Mouse (Mus musculus) heart, embryonic 16.5 days (tissue): ENCODE measurements around the gene Lsm7. TPM values are rescaled to one million over a fixed set of nuclear protein-coding genes. Genes with fewer than 3 reads are reported as not detected.

ENCODE experiments used
- ATAC-seq: fragments of 200-750 bp; cut with Nextera tagmentation; replicated peaks from 2 replicates; pipeline ENCODE4 v1.8.0; 2017; ENCODE audit warnings: moderate number of reproducible peaks; ENCODE audit not compliant: insufficient read depth, low FRiP score; ENCODE audit errors: extremely low read depth
- H3K27ac ChIP-seq: fragments of 300-500 bp; sonication (generic); 2 replicates; pipeline ENCODE4 v1.5.1; 2014; ENCODE audit warnings: mild to moderate bottlenecking, low read length, control low read depth, moderate library complexity
- H3K27me3 ChIP-seq: fragments of 300-500 bp; sonication (generic); 2 replicates; pipeline ENCODE4 v1.6.1; 2014; ENCODE audit warnings: low read length, mixed read lengths; ENCODE audit not compliant: control insufficient read depth, insufficient read depth
- H3K36me3 ChIP-seq: fragments of 300-500 bp; sonication (generic); 2 replicates; pipeline ENCODE4 v1.6.1; 2014; ENCODE audit not compliant: control insufficient read depth, insufficient read depth
- H3K4me1 ChIP-seq: fragments of 300-500 bp; sonication (generic); 2 replicates; pipeline ENCODE4 v1.6.1; 2014; ENCODE audit warnings: low read length, mixed read lengths; ENCODE audit not compliant: control insufficient read depth, insufficient read depth
- H3K4me2 ChIP-seq: fragments of 300-500 bp; sonication (generic); 2 replicates; pipeline ENCODE4 v1.6.1; 2014; ENCODE audit warnings: low read depth, mild to moderate bottlenecking, control low read depth, low read length
- H3K4me3 ChIP-seq: fragments of 300-500 bp; sonication (generic); 2 replicates; pipeline ENCODE4 v1.5.1; 2014; ENCODE audit warnings: mild to moderate bottlenecking, control low read depth, low read length
- H3K9ac ChIP-seq: fragments of 300-500 bp; sonication (generic); 2 replicates; pipeline ENCODE4 v1.6.1; 2014; ENCODE audit warnings: low read length, control low read depth
- H3K9me3 ChIP-seq: fragments of 300-500 bp; sonication (generic); replicated peaks from 2 replicates; pipeline ENCODE4 v1.6.1; 2016; ENCODE audit warnings: low read length; ENCODE audit not compliant: control insufficient read depth
- WGBS: fragments of 180-500 bp; shearing (Covaris S2); extraction: QIAGEN DNeasy Blood & Tissue Kit; methylation state at CpG from one replicate; pipeline ENCODE4 v1.1.7; 2014; 5-methylcytosine and 5-hydroxymethylcytosine counted together
- microRNA counts: library from miRNA; unstranded; fragments of <30 nt; microRNA quantifications from one replicate; lab custom pipeline; 2016
- microRNA-seq: library from miRNA; unstranded; fragments of <30 nt; microRNA quantifications from one replicate; pipeline ENCODE4, GENCODE M21; 2017
- polyA plus RNA-seq: library from polyadenylated mRNA; unstranded; fragments of >200 nt; fragmentation: Nextera tagmentation; extraction: Ambion mirVana; gene quantifications from 2 replicates; pipeline ENCODE4 v1.2.1, GENCODE M21; 2015

Lsm7 gene
- polyA plus RNA-seq, 1 experiment from 2014 or later = 148 TPM

GRCm38 (mm10) chr10:80806341-80807056 lies 48.5 kb downstream of the Lsm7 start:
- peak overlapping the region; percentile 84 for H3K27ac ChIP-seq
- no peaks in the 10 kb centered on the region for H3K9me3 ChIP-seq
- H3K9ac ChIP-seq = peak overlapping the region; percentile 73
- H3K4me3 ChIP-seq = peak overlapping the region; percentile 57
- H3K27me3 ChIP-seq = peaks cover 2% of the 10 kb centered on the region; the same call in 1 of the 2 replicates
- 50% methylated on average over 34 of the region's 34 CpGs for WGBS
- no peak for ATAC-seq
- peaks cover 30% of the 10 kb centered on the region for H3K36me3 ChIP-seq
- H3K4me2 ChIP-seq = peak overlapping the region; percentile 89
- H3K4me1 ChIP-seq = peaks cover 50% of the 10 kb centered on the region

DNA sequence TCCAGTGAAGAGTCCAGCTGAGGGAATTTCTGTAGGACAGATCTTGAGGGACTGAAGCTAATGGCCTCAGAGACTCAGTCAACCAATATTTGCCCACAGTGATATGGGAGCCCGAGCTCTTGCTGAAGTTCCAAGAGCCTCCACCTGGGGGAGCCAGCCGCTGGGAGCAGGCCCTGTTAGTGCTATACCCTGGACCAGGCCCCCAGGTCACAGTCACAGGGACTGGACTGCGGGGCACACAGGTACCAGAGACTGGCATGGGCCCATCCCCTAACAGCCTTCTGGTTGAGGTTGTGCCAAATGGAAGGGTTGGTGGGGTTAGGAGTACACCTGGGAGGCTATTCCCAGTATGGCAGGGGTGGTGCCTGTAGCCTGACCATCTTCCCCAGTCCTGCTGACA lies 49.1 kb downstream of the Lsm7 start:
- no peak overlapping the region for H3K4me3 ChIP-seq
- H3K4me2 ChIP-seq = no peak overlapping the region
- H3K27me3 ChIP-seq = peaks cover 2% of the 10 kb centered on the region; the same call in 1 of the 2 replicates
- peaks cover 50% of the 10 kb centered on the region for H3K4me1 ChIP-seq
- no peak overlapping the region for H3K27ac ChIP-seq
- peak; percentile 25; the same call in 1 of the 2 replicates for ATAC-seq
- peaks cover 34% of the 10 kb centered on the region for H3K36me3 ChIP-seq
- H3K9ac ChIP-seq = no peak overlapping the region
- 16% methylated on average over 3 of the region's 3 CpGs for WGBS
- no peaks in the 10 kb centered on the region for H3K9me3 ChIP-seq

GRCm38 (mm10) chr10:80805322-80805721 lies 49.7 kb downstream of the Lsm7 start:
- Histone ChIP-seq H3K4me3 (no peak overlapping the region), H3K27me3 (peaks cover 2% of the 10 kb centered on the region; the same call in 1 of the 2 replicates), H3K4me1 (peaks cover 48% of the 10 kb centered on the region), H3K27ac (no peak overlapping the region), H3K4me2 (no peak overlapping the region), H3K9me3 (no peaks in the 10 kb centered on the region), H3K9ac (peak overlapping the region; percentile 49; the same call in 1 of the 2 replicates), H3K36me3 (peaks cover 34% of the 10 kb centered on the region)
- 78% methylated on average over 5 of the region's 5 CpGs for WGBS
- ATAC-seq = no peak

DNA sequence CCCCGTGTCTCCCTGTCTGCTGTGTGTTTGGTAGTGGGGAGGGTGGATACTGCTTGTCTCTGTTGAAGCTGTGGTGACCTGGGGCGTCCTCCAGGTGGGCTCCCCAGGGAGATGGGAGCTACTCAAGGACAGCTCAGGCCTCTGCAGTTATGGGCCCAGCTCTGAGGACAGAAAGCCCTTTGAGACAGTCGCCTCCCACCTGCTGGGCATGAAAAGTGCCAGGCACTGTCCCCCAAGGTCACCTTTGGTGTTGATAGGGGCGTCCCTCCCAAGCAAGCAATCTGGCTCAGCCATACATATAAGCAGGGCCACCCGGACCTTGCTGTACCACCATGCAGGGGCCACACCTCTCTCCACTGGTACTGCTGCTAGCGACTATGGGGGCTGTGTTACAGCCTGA lies 50.1 kb downstream of the Lsm7 start, which contains the start of gene Amh:
TSS of gene Amh (plus strand) at position 328 of the 400 bp plus-strand sequence.
- peaks cover 37% of the 10 kb centered on the region for H3K36me3 ChIP-seq
- H3K4me2 ChIP-seq = no peak within 1 kb of the TSS
- 49% methylated on average over 6 of the region's 6 CpGs for WGBS
- H3K27me3 ChIP-seq = peaks cover 2% of the 10 kb centered on the region; the same call in 1 of the 2 replicates
- H3K4me1 ChIP-seq = peaks cover 47% of the 10 kb centered on the region
- no peaks in the 10 kb centered on the region for H3K9me3 ChIP-seq
- no peak within 1 kb of the TSS for H3K4me3 ChIP-seq
- no peak within 1 kb of the TSS for H3K27ac ChIP-seq
- peak within 1 kb of the TSS; percentile 49; the same call in 1 of the 2 replicates for H3K9ac ChIP-seq
- ATAC-seq = no peak

- Histone ChIP-seq H3K9me3 (no peaks in the 10 kb centered on the region), H3K4me2 (no peak overlapping the region), H3K27ac (no peak overlapping the region), H3K4me3 (no peak overlapping the region), H3K36me3 (peaks cover 37% of the 10 kb centered on the region), H3K27me3 (peaks cover 2% of the 10 kb centered on the region; the same call in 1 of the 2 replicates), H3K4me1 (peaks cover 48% of the 10 kb centered on the region), H3K9ac (peak overlapping the region; percentile 49; the same call in 1 of the 2 replicates)
- WGBS = 97% methylated on average over 2 of the region's 2 CpGs
- no peak for ATAC-seq
Measured at GRCm38 (mm10) chr10:80804340-80804739, 50.7 kb downstream of the Lsm7 start.

DNA sequence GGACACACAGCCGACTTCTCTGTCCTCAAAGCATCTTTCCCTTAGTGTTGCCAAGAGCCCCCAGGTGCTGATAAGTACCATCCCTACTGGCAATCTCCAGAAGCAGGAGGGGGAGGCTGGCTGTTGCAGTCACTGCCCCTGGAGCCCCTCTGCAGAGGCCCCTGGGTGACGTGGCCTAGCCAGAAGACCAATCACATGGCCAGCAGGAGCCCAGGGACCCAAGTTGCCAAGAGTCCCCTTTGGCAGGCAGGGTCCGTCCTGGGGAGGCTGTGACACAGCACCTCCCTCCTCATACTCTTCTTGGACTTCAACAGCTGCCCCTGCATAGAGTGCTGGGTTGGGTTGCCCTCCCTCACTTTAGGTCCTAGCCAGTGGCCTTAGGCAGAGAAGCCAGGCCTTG lies 52.0 kb downstream of the Lsm7 start:
- Histone ChIP-seq H3K36me3 (peaks cover 37% of the 10 kb centered on the region), H3K4me3 (no peak overlapping the region), H3K9me3 (no peaks in the 10 kb centered on the region), H3K4me1 (peaks cover 35% of the 10 kb centered on the region), H3K27me3 (peaks cover 2% of the 10 kb centered on the region; the same call in 1 of the 2 replicates), H3K27ac (no peak overlapping the region), H3K9ac (no peak overlapping the region), H3K4me2 (no peak overlapping the region)
- 72% methylated on average over 3 of the region's 3 CpGs for WGBS
- no peak for ATAC-seq

MicroRNA genes within 50 kb of the gene (microRNA counts, 519-probe panel; counts per million panel counts)
- microRNA mmu-miR-1982 (lab: Ali Mortazavi, UCI) = not detected

Small RNA genes lying within 50 kb of the gene (microRNA-seq; reads per million reads assigned to microRNA genes)
- 4.5 reads per million, percentile 17 among the genes with 10 or more reads in this experiment for gene Mir1982

Other genes starting within 250 kb of the Lsm7 start
- 2.2 and 2.8 TPM in 2 replicates for gene Gm49322, start 249.2 kb downstream of the Lsm7 start, polyA plus RNA-seq
- gene Csnk1g2, start 232.4 kb downstream of the Lsm7 start, polyA plus RNA-seq = 50.7 and 103 TPM in 2 replicates
- 41.7 and 58.2 TPM in 2 replicates for gene Btbd2, start 198.1 kb downstream of the Lsm7 start, polyA plus RNA-seq
- 82.1 and 92.8 TPM in 2 replicates for gene Mknk2, start 177.1 kb downstream of the Lsm7 start, polyA plus RNA-seq
- 29.0 and 33.4 TPM in 2 replicates for gene Mob3a, start 153.2 kb downstream of the Lsm7 start, polyA plus RNA-seq
- 11.2 and 13.2 TPM in 2 replicates for gene Izumo4, start 153.0 kb downstream of the Lsm7 start, polyA plus RNA-seq
- gene Ap3d1, start 112.9 kb downstream of the Lsm7 start, polyA plus RNA-seq = 45.7 and 49.5 TPM in 2 replicates
- 18.8 and 19.2 TPM in 2 replicates for gene Dot1l, start 100.0 kb downstream of the Lsm7 start, polyA plus RNA-seq
- 42.3 and 47.7 TPM in 2 replicates for gene Sf3a2, start 57.0 kb downstream of the Lsm7 start, polyA plus RNA-seq
- 79.4 and 83.3 TPM in 2 replicates for gene Plekhj1, start 56.6 kb downstream of the Lsm7 start, polyA plus RNA-seq
- gene Amh, start 50.0 kb downstream of the Lsm7 start, polyA plus RNA-seq = 0.13 and 0.29 TPM in 2 replicates
- 5.6 and 6.7 TPM in 2 replicates for gene Jsrp1, start 41.7 kb downstream of the Lsm7 start, polyA plus RNA-seq
- 2,111 and 2,265 TPM in 2 replicates for gene Oaz1, start 28.6 kb downstream of the Lsm7 start, polyA plus RNA-seq
- 0.39 and 0.84 TPM in 2 replicates for gene Lingo3, start 11.2 kb downstream of the Lsm7 start, polyA plus RNA-seq
- gene Sppl2b, start 66 bp upstream of the Lsm7 start, polyA plus RNA-seq = 28.4 and 33.2 TPM in 2 replicates
- not detected in 2 replicates for gene Tmprss9, start 16.6 kb upstream of the Lsm7 start, polyA plus RNA-seq
- gene Timm13, start 45.8 kb upstream of the Lsm7 start, polyA plus RNA-seq = 286 and 289 TPM in 2 replicates
- gene Lmnb2, start 63.0 kb upstream of the Lsm7 start, polyA plus RNA-seq = 27.5 and 30.0 TPM in 2 replicates
- 33.6 and 34.3 TPM in 2 replicates for gene Gadd45b, start 74.9 kb upstream of the Lsm7 start, polyA plus RNA-seq
- gene Gng7, start 159.7 kb upstream of the Lsm7 start, polyA plus RNA-seq = 1.4 TPM in 2 replicates
- gene Diras1, start 170.5 kb upstream of the Lsm7 start, polyA plus RNA-seq = 0.06 and 0.09 TPM in 2 replicates
- gene Slc39a3, start 182.2 kb upstream of the Lsm7 start, polyA plus RNA-seq = 9.6 and 10.8 TPM in 2 replicates
- gene Sgta, start 205.0 kb upstream of the Lsm7 start, polyA plus RNA-seq = 166 and 174 TPM in 2 replicates
- 29.8 and 31.4 TPM in 2 replicates for gene Thop1, start 214.8 kb upstream of the Lsm7 start, polyA plus RNA-seq
- 0.70 and 1.00 TPM in 2 replicates for gene Creb3l3, start 243.7 kb upstream of the Lsm7 start, polyA plus RNA-seq